Mouse (Mus musculus) layer of hippocampus, adult 18-20 months (tissue): ENCODE data around the gene Sytl1. TPM values are rescaled to one million over a fixed set of nuclear protein-coding genes. Genes with fewer than 3 reads are reported as not detected.
A peak's percentile ranks its signal among the peaks of the same experiment; 100 is the strongest.

Source experiments
- DNase-seq, 2 experiments: peaks; one replicate each; pipeline ENCODE4 v3.0.0; 2022; ENCODE audit warnings: low spot score in 2 of 2
- total RNA-seq, 2 experiments: library from RNA; stranded (reverse); gene quantifications; 2 replicates each; pipeline ENCODE4 v1.2.3; 2021

Sytl1 gene
- total RNA-seq, 2 experiments from 2014 or later, result 0.68 to 1.6 TPM

GRCm38 (mm10) chr4:133212562-133213267 is 50.2 kb downstream of the Sytl1 start:
- peak; percentile 55 to 80 for DNase-seq

- DNase-seq, result no peak
Measured at GRCm38 (mm10) chr4:133211751-133212561, 51.0 kb downstream of the Sytl1 start, which contains the start of the genes Cd164l2 and Gpr3. Cd164l2 (plus strand) TSS chr4:133212131. Gpr3 (minus strand) TSS chr4:133212536.

- DNase-seq, result no peak
Measured at GRCm38 (mm10) chr4:133210788-133211390, 52.0 kb downstream of the Sytl1 start.

- no peak for DNase-seq
Measured at GRCm38 (mm10) chr4:133210023-133210787, 52.7 kb downstream of the Sytl1 start.

GRCm38 (mm10) chr4:133209366-133209765 is 53.5 kb downstream of the Sytl1 start:
- DNase-seq, result peak in 1 of 2 experiments; percentile 66

GRCm38 (mm10) chr4:133204379-133204778 is 58.5 kb downstream of the Sytl1 start:
- DNase-seq, result no peak

GRCm38 (mm10) chr4:133203591-133203990 is 59.3 kb downstream of the Sytl1 start:
- DNase-seq, result no peak

Other genes with a start within 250 kb of the Sytl1 start
- 10 to 100 TPM; 27.4 to 32.6 TPM for gene Wasf2, start 132.6 kb downstream of the Sytl1 start, total RNA-seq
- 1 to 10 TPM; 3.0 to 3.4 TPM for gene Cd164l2, start 51.0 kb downstream of the Sytl1 start, total RNA-seq
- gene Gpr3, start 50.6 kb downstream of the Sytl1 start, total RNA-seq, result 1 to 10 TPM; 7.3 to 7.6 TPM
- 1 to 10 TPM; 5.6 to 6.9 TPM for gene Map3k6, start 22.3 kb downstream of the Sytl1 start, total RNA-seq
- gene Tmem222, start 14.7 kb upstream of the Sytl1 start, total RNA-seq, result 10 to 100 TPM; 92.1 to 96.1 TPM
- 10 to 100 TPM; 79.6 to 83.1 TPM for gene Wdtc1, start 90.4 kb upstream of the Sytl1 start, total RNA-seq
- 10 to 100 TPM; 62.2 to 62.9 TPM for gene Slc9a1, start 106.6 kb upstream of the Sytl1 start, total RNA-seq
- gene Tent5b, start 217.0 kb upstream of the Sytl1 start, total RNA-seq, result not detected
- gene Trnp1, start 235.4 kb upstream of the Sytl1 start, total RNA-seq, result 100 to 1,000 TPM; 178 to 179 TPM